Comparison of ENCODE assay signal across 15 mouse cellular contexts in genomic region chr12:110786243-110786642, GRCm38 (mm10). TPM values are rescaled to one million over a fixed set of nuclear protein-coding genes. Genes with fewer than 3 reads are reported as not detected.
DNase-seq lines count a peak whose midpoint lies in the region; ATAC-seq and TF ChIP-seq lines count a peak whose summit lies in the region.
"Had no signal": no experiment of that assay in that cellular context is flagged by ENCODE, and none has a peak within 500 bp of the region (broad histone marks: within the 10 kb centered on the region; RNA-seq: fewer than 3 reads in every experiment).

No protein-coding gene starts in this region.

- H3K27ac ChIP-seq in hindbrain, postnatal 0 days, result 0 out of 2 replicates have a peak overlapping the region, but pooled peaks have one; percentile 6
- H3K27ac ChIP-seq in hindbrain, embryonic 14.5 days, result no peak overlapping the region
- no peak overlapping the region for H3K27ac ChIP-seq in kidney, embryonic 16.5 days (ENCODE audit: low read length)
- no peak overlapping the region for H3K27ac ChIP-seq in hindbrain, embryonic 11.5 days (ENCODE audit: low read depth, low read length)
- H3K27ac ChIP-seq: embryonic facial prominence, embryonic 12.5 days; kidney, embryonic 15.5 days had no signal

- WGBS in hindbrain, postnatal 0 days, result 70% methylated on average over 4 of the region's 4 CpGs
- 82% methylated on average over 4 of the region's 4 CpGs for WGBS in hindbrain, embryonic 14.5 days
- WGBS in kidney, embryonic 16.5 days, result 72% methylated on average over 4 of the region's 4 CpGs
- 62% methylated on average over 4 of the region's 4 CpGs for WGBS in lung, adult 2 months
- 91% methylated on average over 4 of the region's 4 CpGs for WGBS in hindbrain, embryonic 11.5 days

- H3K27me3 ChIP-seq in hindbrain, postnatal 0 days (ENCODE audit: insufficient read depth, low read length), result no peaks in the 10 kb centered on the region
- H3K27me3 ChIP-seq in hindbrain, embryonic 14.5 days (ENCODE audit: control insufficient read depth, insufficient read depth, low read length), result no peaks in the 10 kb centered on the region
- no peaks in the 10 kb centered on the region for H3K27me3 ChIP-seq in kidney, embryonic 16.5 days (ENCODE audit: insufficient read depth, low read length)
- no peaks in the 10 kb centered on the region for H3K27me3 ChIP-seq in hindbrain, embryonic 11.5 days (ENCODE audit: control insufficient read depth, insufficient read depth, low read length)
- H3K27me3 ChIP-seq: embryonic facial prominence, embryonic 12.5 days; kidney, embryonic 15.5 days had no signal

- ATAC-seq in hindbrain, postnatal 0 days, result peak; percentile 73; the same call in 1 of the 2 replicates
- no peak for ATAC-seq in hindbrain, embryonic 14.5 days (ENCODE audit: low FRiP score)
- ATAC-seq in kidney, embryonic 16.5 days (ENCODE audit: low FRiP score, low TSS enrichment), result no peak
- ATAC-seq in hindbrain, embryonic 11.5 days (ENCODE audit: low FRiP score), result no peak

- TF ChIP-seq POLR2A in lung, adult 2 months (IDR thresholded peaks at IDR 0.05; ENCODE audit: borderline replicate concordance, extremely low read depth, low read depth, low read length), result no peak

- DNase-seq in hindbrain, postnatal 0 days (ENCODE audit: low spot score), result peak; percentile 67
- no peak for DNase-seq in hindbrain, embryonic 14.5 days (ENCODE audit: low spot score)
- DNase-seq in adipocyte (ENCODE audit: low spot score), result peak; percentile 88
- DNase-seq in brain, adult 2 months (ENCODE audit: low read depth, low spot score), result peak; percentile 92
- peak; percentile 86 to 89 for DNase-seq in cerebellum, postnatal 10 days
- no peak for DNase-seq in lung, adult 2 months
- no peak for DNase-seq in hindbrain, embryonic 11.5 days (ENCODE audit: low spot score)
- DNase-seq: heart, postnatal 4 days; layer of hippocampus, adult 9-11 months; thymus, postnatal 4 days had no signal

- no peak overlapping the region for H3K4me2 ChIP-seq in hindbrain, postnatal 0 days (ENCODE audit: low read depth, low read length)
- H3K4me2 ChIP-seq in hindbrain, embryonic 14.5 days (replicated peaks), result no peak overlapping the region
- no peak overlapping the region for H3K4me2 ChIP-seq in kidney, embryonic 16.5 days (replicated peaks; ENCODE audit: low read depth, low read length)
- H3K4me2 ChIP-seq in hindbrain, embryonic 11.5 days (replicated peaks; ENCODE audit: low read depth, low read length), result no peak overlapping the region
- H3K4me2 ChIP-seq: embryonic facial prominence, embryonic 12.5 days; heart, embryonic 11.5 days; kidney, embryonic 15.5 days; liver, embryonic 11.5 days had no signal

- H3K9me3 ChIP-seq in hindbrain, postnatal 0 days (ENCODE audit: low read length), result no peaks in the 10 kb centered on the region
- H3K9me3 ChIP-seq in hindbrain, embryonic 14.5 days (ENCODE audit: control insufficient read depth, low read length), result no peaks in the 10 kb centered on the region
- no peaks in the 10 kb centered on the region for H3K9me3 ChIP-seq in kidney, embryonic 16.5 days (ENCODE audit: low read length)
- no peaks in the 10 kb centered on the region for H3K9me3 ChIP-seq in hindbrain, embryonic 11.5 days (ENCODE audit: control insufficient read depth, low read length)
- H3K9me3 ChIP-seq: embryonic facial prominence, embryonic 12.5 days; kidney, embryonic 15.5 days had no signal

- no peak for TF ChIP-seq CTCF in hindbrain, postnatal 0 days (IDR thresholded peaks at IDR 0.05; ENCODE audit: low read depth)
- no peak for TF ChIP-seq CTCF in lung, adult 2 months (IDR thresholded peaks at IDR 0.05; ENCODE audit: insufficient read depth, low read length)

- no peaks in the 10 kb centered on the region; the same call in 1 of the 2 replicates for H3K36me3 ChIP-seq in hindbrain, postnatal 0 days (ENCODE audit: insufficient read depth, low read length)
- peaks cover 12% of the 10 kb centered on the region; the same call in 1 of the 2 replicates for H3K36me3 ChIP-seq in hindbrain, embryonic 14.5 days (replicated peaks; ENCODE audit: control insufficient read depth, insufficient read depth)
- peaks cover 12% of the 10 kb centered on the region for H3K36me3 ChIP-seq in kidney, embryonic 16.5 days (ENCODE audit: insufficient read depth, low read length)
- no peaks in the 10 kb centered on the region for H3K36me3 ChIP-seq in hindbrain, embryonic 11.5 days (ENCODE audit: control insufficient read depth, insufficient read depth, low read length)

- H3K4me1 ChIP-seq in hindbrain, postnatal 0 days (ENCODE audit: insufficient read depth, low read length), result no peaks in the 10 kb centered on the region
- H3K4me1 ChIP-seq in hindbrain, embryonic 14.5 days (replicated peaks; ENCODE audit: control insufficient read depth, insufficient read depth, low read length), result no peaks in the 10 kb centered on the region
- no peaks in the 10 kb centered on the region for H3K4me1 ChIP-seq in kidney, embryonic 16.5 days (ENCODE audit: insufficient read depth, low read length)
- no peaks in the 10 kb centered on the region for H3K4me1 ChIP-seq in lung, adult 2 months (ENCODE audit: control insufficient read depth, insufficient read depth, low read length)
- no peaks in the 10 kb centered on the region for H3K4me1 ChIP-seq in hindbrain, embryonic 11.5 days (replicated peaks; ENCODE audit: control insufficient read depth, insufficient read depth, low read length)
- H3K4me1 ChIP-seq: kidney, embryonic 15.5 days had no signal

- no peak overlapping the region for H3K9ac ChIP-seq in hindbrain, postnatal 0 days (replicated peaks; ENCODE audit: low read length)
- no peak overlapping the region for H3K9ac ChIP-seq in hindbrain, embryonic 14.5 days
- H3K9ac ChIP-seq in kidney, embryonic 16.5 days (replicated peaks; ENCODE audit: low read length), result no peak overlapping the region
- no peak overlapping the region for H3K9ac ChIP-seq in hindbrain, embryonic 11.5 days (ENCODE audit: low read depth, low read length)
- H3K9ac ChIP-seq: embryonic facial prominence, embryonic 12.5 days; kidney, embryonic 15.5 days had no signal

- H3K4me3 ChIP-seq in hindbrain, postnatal 0 days (ENCODE audit: low read length), result no peak overlapping the region
- H3K4me3 ChIP-seq in hindbrain, embryonic 14.5 days (replicated peaks; ENCODE audit: low read length), result no peak overlapping the region
- H3K4me3 ChIP-seq in kidney, embryonic 16.5 days (ENCODE audit: low read length), result no peak overlapping the region
- no peak overlapping the region for H3K4me3 ChIP-seq in lung, adult 2 months (replicated peaks; ENCODE audit: extremely low read depth, low read depth, low read length)
- no peak overlapping the region for H3K4me3 ChIP-seq in hindbrain, embryonic 11.5 days (ENCODE audit: low read depth, low read length)
- H3K4me3 ChIP-seq: embryonic facial prominence, embryonic 12.5 days; kidney, embryonic 15.5 days had no signal

RNA-seq across cellular contexts. Expression of gene Wdr20, which starts 48.5 kb away (rescaled TPM):
- total RNA-seq in hindbrain, postnatal 0 days (2014; rRNA removed), result 27.2 and 28.8 TPM in 2 replicates
- polyA plus RNA-seq in hindbrain, postnatal 0 days (2015; fragmentation: Nextera tagmentation; extraction: Ambion mirVana), result 17.1 and 17.7 TPM in 2 replicates
- polyA plus RNA-seq in hindbrain, embryonic 14.5 days (2014; fragmentation: Nextera tagmentation; extraction: Ambion mirVana), result 21.8 and 26.6 TPM in 2 replicates
- 24.8 and 26.5 TPM in 2 replicates for polyA plus RNA-seq in kidney, embryonic 16.5 days (2015; fragmentation: Nextera tagmentation; extraction: Ambion mirVana)
- 13.5 and 16.2 TPM in 2 replicates for polyA plus RNA-seq in lung, adult 2 months (2012; rRNA removed)
- 22.8 and 25.6 TPM in 2 replicates for polyA plus RNA-seq in hindbrain, embryonic 11.5 days (2014; fragmentation: Nextera tagmentation; extraction: Ambion mirVana)

RNA-seq across cellular contexts. Expression of gene Mok, which starts 54.5 kb away (rescaled TPM):
- total RNA-seq in hindbrain, postnatal 0 days (2014; rRNA removed), result 7.4 TPM in 2 replicates
- polyA plus RNA-seq in hindbrain, postnatal 0 days (2015; fragmentation: Nextera tagmentation; extraction: Ambion mirVana), result 11.8 and 14.6 TPM in 2 replicates
- polyA plus RNA-seq in hindbrain, embryonic 14.5 days (2014; fragmentation: Nextera tagmentation; extraction: Ambion mirVana), result 14.3 and 17.5 TPM in 2 replicates
- polyA plus RNA-seq in kidney, embryonic 16.5 days (2015; fragmentation: Nextera tagmentation; extraction: Ambion mirVana), result 7.2 and 8.2 TPM in 2 replicates
- 4.2 and 4.7 TPM in 2 replicates for polyA plus RNA-seq in lung, adult 2 months (2012; rRNA removed)
- 11.0 and 14.4 TPM in 2 replicates for polyA plus RNA-seq in hindbrain, embryonic 11.5 days (2014; fragmentation: Nextera tagmentation; extraction: Ambion mirVana)

Comparison
In these comparisons a context has a peak if more than half of its experiments do, and no peak if none do; other contexts are left out.
1. DNase-seq: peak in hindbrain, postnatal 0 days (single experiment), adipocyte (single experiment), brain, adult 2 months (single experiment) and cerebellum, postnatal 10 days (2 of 2); none in hindbrain, embryonic 14.5 days (single experiment), lung, adult 2 months (single experiment) and hindbrain, embryonic 11.5 days (single experiment).